Mouse (Mus musculus) embryonic facial prominence, embryonic 12.5 days (tissue): Measurements from ENCODE around the gene Amz2. TPM values are rescaled to one million over a fixed set of nuclear protein-coding genes. Genes with fewer than 3 reads are reported as not detected.

Experiments
- ATAC-seq: fragments of 200-750 bp; cut with Nextera tagmentation; 2 replicates; pipeline ENCODE4 v1.8.0; 2017; ENCODE audit not compliant: insufficient number of reproducible peaks, insufficient read depth, low FRiP score, low TSS enrichment
- H3K27ac ChIP-seq: fragments of 300-500 bp; sonication (generic); 2 replicates; pipeline ENCODE4 v1.5.1; 2016; ENCODE audit warnings: mild to moderate bottlenecking
- H3K27me3 ChIP-seq: fragments of 300-500 bp; sonication (generic); 2 replicates; pipeline ENCODE4 v1.6.1; 2016; ENCODE audit warnings: mild to moderate bottlenecking, moderate library complexity
- H3K36me3 ChIP-seq: fragments of 300-500 bp; sonication (generic); 2 replicates; pipeline ENCODE4 v1.6.1; 2016; ENCODE audit warnings: mild to moderate bottlenecking
- H3K4me1 ChIP-seq: fragments of 300-500 bp; sonication (generic); 2 replicates; pipeline ENCODE4 v1.6.1; 2016
- H3K4me2 ChIP-seq: fragments of 300-500 bp; sonication (generic); replicated peaks from 2 replicates; pipeline ENCODE4 v1.6.1; 2016; ENCODE audit warnings: mild to moderate bottlenecking, moderate library complexity
- H3K4me3 ChIP-seq: fragments of 300-500 bp; sonication (generic); 2 replicates; pipeline ENCODE4 v1.5.1; 2016; ENCODE audit warnings: mild to moderate bottlenecking
- H3K9ac ChIP-seq: fragments of 300-500 bp; sonication (generic); 2 replicates; pipeline ENCODE4 v1.6.1; 2016; ENCODE audit warnings: mild to moderate bottlenecking, moderate library complexity
- H3K9me3 ChIP-seq: fragments of 300-500 bp; sonication (generic); 2 replicates; pipeline ENCODE4 v1.6.1; 2016; ENCODE audit warnings: mild to moderate bottlenecking, moderate library complexity
- WGBS: fragments of 180-500 bp; shearing (Covaris S2); methylation state at CpG from one replicate; pipeline ENCODE4 v1.1.7; 2016; 5-methylcytosine and 5-hydroxymethylcytosine counted together
- polyA plus RNA-seq: library from polyadenylated mRNA; unstranded; fragments of >200 nt; fragmentation: Nextera tagmentation; extraction: Ambion mirVana; gene quantifications from 2 replicates; pipeline ENCODE4 v1.2.1, GENCODE M21; 2016

Gene Amz2
- polyA plus RNA-seq, 1 experiment from 2014 or later = 48.5 TPM

GRCm38 (mm10) chr11:109444600-109444999 is 18.9 kb downstream of the Amz2 start:
- no peak overlapping the region for H3K4me2 ChIP-seq
- H3K36me3 ChIP-seq = no peaks in the 10 kb centered on the region
- no peak overlapping the region for H3K4me3 ChIP-seq
- H3K9me3 ChIP-seq = no peaks in the 10 kb centered on the region
- H3K9ac ChIP-seq = no peak overlapping the region
- H3K27me3 ChIP-seq = peaks cover 5% of the 10 kb centered on the region
- no peak for ATAC-seq
- no peak overlapping the region for H3K27ac ChIP-seq
- no peaks in the 10 kb centered on the region; the same call in 1 of the 2 replicates for H3K4me1 ChIP-seq
- WGBS = 54% methylated on average over 7 of the region's 7 CpGs

- no peaks in the 10 kb centered on the region for H3K36me3 ChIP-seq
- no peaks in the 10 kb centered on the region for H3K9me3 ChIP-seq
- H3K4me1 ChIP-seq = no peaks in the 10 kb centered on the region; the same call in 1 of the 2 replicates
- no peak overlapping the region for H3K4me3 ChIP-seq
- WGBS = 52% methylated on average over 13 of the region's 13 CpGs
- no peak overlapping the region for H3K27ac ChIP-seq
- no peak overlapping the region for H3K4me2 ChIP-seq
- ATAC-seq = peak; percentile 64; the same call in 1 of the 2 replicates
- H3K9ac ChIP-seq = no peak overlapping the region
- H3K27me3 ChIP-seq = peaks cover 4% of the 10 kb centered on the region
These were observed 19.8 kb downstream of the Amz2 start for GRCm38 (mm10) chr11:109445438-109446035.

GRCm38 (mm10) chr11:109451169-109451568 is 25.4 kb downstream of the Amz2 start:
- no peak for ATAC-seq
- H3K9me3 ChIP-seq = no peaks in the 10 kb centered on the region

GRCm38 (mm10) chr11:109456261-109456660 is 30.5 kb downstream of the Amz2 start:
- no peak for ATAC-seq
- WGBS = 90% methylated on average over 5 of the region's 5 CpGs
- H3K36me3 ChIP-seq = no peaks in the 10 kb centered on the region

More at GRCm38 (mm10) chr11:109451169-109451568, 25.4 kb downstream of the Amz2 start:
- no peak overlapping the region for H3K27ac ChIP-seq
- H3K36me3 ChIP-seq = no peaks in the 10 kb centered on the region
- WGBS = 82% methylated on average over 11 of the region's 11 CpGs
- H3K4me3 ChIP-seq = no peak overlapping the region
- no peak overlapping the region for H3K9ac ChIP-seq
- no peaks in the 10 kb centered on the region for H3K4me1 ChIP-seq
- H3K4me2 ChIP-seq = no peak overlapping the region
- H3K27me3 ChIP-seq = no peaks in the 10 kb centered on the region

GRCm38 (mm10) chr11:109458165-109458564 is 32.4 kb downstream of the Amz2 start:
- 99% methylated on average over 11 of the region's 11 CpGs for WGBS
- Histone ChIP-seq H3K4me2 (no peak overlapping the region), H3K27me3 (no peaks in the 10 kb centered on the region), H3K9ac (no peak overlapping the region), H3K9me3 (no peaks in the 10 kb centered on the region), H3K4me3 (no peak overlapping the region), H3K27ac (no peak overlapping the region), H3K4me1 (no peaks in the 10 kb centered on the region), H3K36me3 (no peaks in the 10 kb centered on the region)
- ATAC-seq = no peak

More at GRCm38 (mm10) chr11:109456261-109456660, 30.5 kb downstream of the Amz2 start:
- Histone ChIP-seq H3K4me1 (no peaks in the 10 kb centered on the region), H3K4me3 (no peak overlapping the region), H3K9ac (no peak overlapping the region), H3K27me3 (no peaks in the 10 kb centered on the region), H3K9me3 (no peaks in the 10 kb centered on the region), H3K4me2 (no peak overlapping the region), H3K27ac (no peak overlapping the region)

GRCm38 (mm10) chr11:109460586-109460985 is 34.8 kb downstream of the Amz2 start:
- WGBS = 59% methylated on average over 5 of the region's 5 CpGs
- no peak for ATAC-seq
- no peak overlapping the region for H3K27ac ChIP-seq
- no peaks in the 10 kb centered on the region for H3K36me3 ChIP-seq
- H3K9me3 ChIP-seq = no peaks in the 10 kb centered on the region
- no peak overlapping the region for H3K4me3 ChIP-seq
- no peak overlapping the region for H3K4me2 ChIP-seq
- no peaks in the 10 kb centered on the region for H3K4me1 ChIP-seq
- H3K27me3 ChIP-seq = no peaks in the 10 kb centered on the region
- H3K9ac ChIP-seq = no peak overlapping the region

- no peaks in the 10 kb centered on the region for H3K27me3 ChIP-seq
- no peak for ATAC-seq
- no peak overlapping the region for H3K4me3 ChIP-seq
- H3K9ac ChIP-seq = no peak overlapping the region
- no peaks in the 10 kb centered on the region for H3K4me1 ChIP-seq
- WGBS = 89% methylated on average over 4 of the region's 4 CpGs
- H3K36me3 ChIP-seq = no peaks in the 10 kb centered on the region
- no peak overlapping the region for H3K27ac ChIP-seq
- H3K9me3 ChIP-seq = no peaks in the 10 kb centered on the region
- no peak overlapping the region for H3K4me2 ChIP-seq
These were observed 39.3 kb downstream of the Amz2 start for GRCm38 (mm10) chr11:109465068-109465467.

- WGBS = 75% methylated on average over 8 of the region's 8 CpGs
- Histone ChIP-seq H3K4me3 (no peak overlapping the region), H3K4me2 (no peak overlapping the region), H3K4me1 (peaks cover 6% of the 10 kb centered on the region), H3K27ac (no peak overlapping the region), H3K27me3 (0 out of 2 replicates have a peak, but pooled peaks cover 3% of the 10 kb centered on the region), H3K9ac (no peak overlapping the region), H3K36me3 (no peaks in the 10 kb centered on the region), H3K9me3 (no peaks in the 10 kb centered on the region)
- no peak for ATAC-seq
These were observed 41.2 kb downstream of the Amz2 start for GRCm38 (mm10) chr11:109466987-109467386.

- Histone ChIP-seq H3K4me2 (no peak overlapping the region), H3K27ac (no peak overlapping the region), H3K9ac (no peak overlapping the region), H3K9me3 (no peaks in the 10 kb centered on the region), H3K4me3 (no peak overlapping the region), H3K36me3 (no peaks in the 10 kb centered on the region), H3K27me3 (peaks cover 3% of the 10 kb centered on the region; the same call in 1 of the 2 replicates), H3K4me1 (peaks cover 11% of the 10 kb centered on the region)
- no peak for ATAC-seq
- WGBS = 82% methylated on average over 5 of the region's 5 CpGs
These were observed 42.4 kb downstream of the Amz2 start for GRCm38 (mm10) chr11:109468133-109468532.

GRCm38 (mm10) chr11:109470170-109470569 is 44.4 kb downstream of the Amz2 start:
- WGBS = 71% methylated on average over 9 of the region's 9 CpGs
- Histone ChIP-seq H3K4me3 (no peak overlapping the region), H3K9ac (no peak overlapping the region), H3K36me3 (no peaks in the 10 kb centered on the region), H3K4me1 (peaks cover 16% of the 10 kb centered on the region), H3K27me3 (peaks cover 14% of the 10 kb centered on the region), H3K9me3 (no peaks in the 10 kb centered on the region), H3K4me2 (no peak overlapping the region), H3K27ac (no peak overlapping the region)
- ATAC-seq = no peak

- H3K27ac ChIP-seq = no peak overlapping the region
- H3K4me3 ChIP-seq = peak overlapping the region; percentile 70
- no peak overlapping the region for H3K9ac ChIP-seq
- no peaks in the 10 kb centered on the region for H3K36me3 ChIP-seq
- peak overlapping the region; percentile 91 for H3K4me2 ChIP-seq
- WGBS = 31% methylated on average over 15 of the region's 15 CpGs
- peaks cover 17% of the 10 kb centered on the region for H3K27me3 ChIP-seq
- no peak for ATAC-seq
- H3K9me3 ChIP-seq = no peaks in the 10 kb centered on the region
- peaks cover 16% of the 10 kb centered on the region for H3K4me1 ChIP-seq
These were observed 45.4 kb downstream of the Amz2 start for GRCm38 (mm10) chr11:109470921-109471861.
